Mouse (Mus musculus) layer of hippocampus, adult 2 months (tissue): ENCODE measurements around the gene Ankfn1. TPM values are rescaled to one million over a fixed set of nuclear protein-coding genes. Genes with fewer than 3 reads are reported as not detected.

ENCODE experiments used
- DNase-seq, 2 experiments: peaks; one replicate each; pipeline ENCODE4 v3.0.0; 2022; ENCODE audit warnings: low spot score in 2 of 2
- H3K27ac ChIP-seq: fragments of 200-600 bp; 2 replicates; pipeline ENCODE4 v1.8.1; 2022
- H3K4me3 ChIP-seq: fragments of 200-600 bp; 2 replicates; pipeline ENCODE4 v1.8.1; 2022; ENCODE audit warnings: mild to moderate bottlenecking
- CTCF ChIP-seq: fragments of 200-600 bp; conservative IDR thresholded peaks from 2 replicates; pipeline ENCODE4 v1.8.1; 2022; ENCODE audit warnings: antibody characterized with exemption, mild to moderate bottlenecking, moderate library complexity
- long read RNA-seq, 2 experiments: library from polyadenylated mRNA; stranded (forward); transcript quantifications; one replicate each; pipeline ENCODE4 v2.0.0; 2021; ENCODE audit warnings: borderline mapping rate in 2 of 2
- total RNA-seq, 2 experiments: library from RNA; stranded (reverse); gene quantifications; 2 replicates each; pipeline ENCODE4 v1.2.3; 2021

Gene Ankfn1
- total RNA-seq: 1 to 10 TPM; 1.1 to 1.2 TPM
- long read RNA-seq, experiment 1, partial matches to known transcripts: 0 of 1 reads
- long read RNA-seq, experiment 1, other reads (novel, unspliced or antisense): 1 of 1 reads
- long read RNA-seq, experiment 2: 0 reads

- Histone ChIP-seq H3K4me3 (no peak within 1 kb of the TSS), H3K27ac (no peak within 1 kb of the TSS)
- DNase-seq: no peak
- TF ChIP-seq CTCF: no peak
These were observed at the start of gene Ankfn1 for GRCm38 (mm10) chr11:89777431-89777830. TSS of gene Ankfn1 (minus strand) at chr11:89777653.

- no peak overlapping the region for H3K4me3 ChIP-seq
- DNase-seq: no peak
- H3K27ac ChIP-seq: no peak overlapping the region
- TF ChIP-seq CTCF: no peak
These were observed 46.4 kb upstream of the Ankfn1 start for GRCm38 (mm10) chr11:89823661-89824446.

GRCm38 (mm10) chr11:89818594-89818993 lies 41.1 kb upstream of the Ankfn1 start:
- no peak for TF ChIP-seq CTCF
- H3K27ac ChIP-seq: no peak overlapping the region
- no peak for DNase-seq
- no peak overlapping the region for H3K4me3 ChIP-seq

- no peak for DNase-seq
- H3K27ac ChIP-seq: no peak overlapping the region
- no peak for TF ChIP-seq CTCF
- no peak overlapping the region for H3K4me3 ChIP-seq
These were observed 34.0 kb upstream of the Ankfn1 start for GRCm38 (mm10) chr11:89811403-89811802.

GRCm38 (mm10) chr11:89807998-89808397 lies 30.5 kb upstream of the Ankfn1 start:
- H3K4me3 ChIP-seq: no peak overlapping the region
- TF ChIP-seq CTCF: no peak
- DNase-seq: no peak
- H3K27ac ChIP-seq: no peak overlapping the region

- Histone ChIP-seq H3K4me3 (no peak overlapping the region), H3K27ac (no peak overlapping the region)
- no peak for TF ChIP-seq CTCF
- DNase-seq: no peak
These were observed 27.4 kb upstream of the Ankfn1 start for GRCm38 (mm10) chr11:89804822-89805221.

GRCm38 (mm10) chr11:89803974-89804373 lies 26.5 kb upstream of the Ankfn1 start:
- Histone ChIP-seq H3K27ac (no peak overlapping the region), H3K4me3 (no peak overlapping the region)
- no peak for TF ChIP-seq CTCF
- DNase-seq: no peak

GRCm38 (mm10) chr11:89792709-89793108 lies 15.3 kb upstream of the Ankfn1 start:
- no peak for TF ChIP-seq CTCF
- Histone ChIP-seq H3K27ac (no peak overlapping the region), H3K4me3 (no peak overlapping the region)
- no peak for DNase-seq

GRCm38 (mm10) chr11:89776070-89776469 lies 1.4 kb downstream of the Ankfn1 start:
- Histone ChIP-seq H3K4me3 (no peak overlapping the region), H3K27ac (no peak overlapping the region)
- DNase-seq: no peak
- no peak for TF ChIP-seq CTCF

- Histone ChIP-seq H3K27ac (no peak overlapping the region), H3K4me3 (no peak overlapping the region)
- TF ChIP-seq CTCF: no peak
- DNase-seq: no peak
These were observed 2.5 kb downstream of the Ankfn1 start for GRCm38 (mm10) chr11:89774913-89775312.

- DNase-seq: no peak
- TF ChIP-seq CTCF: no peak
- Histone ChIP-seq H3K27ac (no peak overlapping the region), H3K4me3 (no peak overlapping the region)
These were observed 4.5 kb downstream of the Ankfn1 start for GRCm38 (mm10) chr11:89772941-89773340.

- no peak overlapping the region for H3K27ac ChIP-seq
These were observed 11.7 kb downstream of the Ankfn1 start for GRCm38 (mm10) chr11:89765770-89766148.

GRCm38 (mm10) chr11:89765014-89765769 lies 12.3 kb downstream of the Ankfn1 start:
- peak in 1 of 2 experiments; percentile 22 for DNase-seq
- Histone ChIP-seq H3K27ac (no peak overlapping the region), H3K4me3 (no peak overlapping the region)
- TF ChIP-seq CTCF: no peak

More at GRCm38 (mm10) chr11:89765770-89766148, 11.7 kb downstream of the Ankfn1 start:
- H3K4me3 ChIP-seq: no peak overlapping the region
- TF ChIP-seq CTCF: no peak
- DNase-seq: no peak
